Mouse (Mus musculus) erythroblast, embryonic 14.5 days (primary cell): ENCODE results near the gene Gm5930. TPM values are rescaled to one million over a fixed set of nuclear protein-coding genes. Genes with fewer than 3 reads are reported as not detected.
"Not testable (repeated sequence)": the region's sequence is repeated elsewhere in the genome, so short reads cannot be mapped to it uniquely, and the experiment has no call there.

Experiments used
- H3K27me3 ChIP-seq: 2 replicates; pipeline ENCODE4 v1.6.1; 2012; ENCODE audit warnings: inconsistent platforms; ENCODE audit not compliant: control insufficient read depth
- H3K36me3 ChIP-seq: 2 replicates; pipeline ENCODE4 v1.6.1; 2012; ENCODE audit warnings: mild to moderate bottlenecking, inconsistent platforms; ENCODE audit not compliant: control insufficient read depth
- H3K4me1 ChIP-seq: 2 replicates; pipeline ENCODE4 v1.6.1; 2012; ENCODE audit warnings: inconsistent platforms; ENCODE audit not compliant: control insufficient read depth
- H3K4me3 ChIP-seq: replicated peaks from 2 replicates; pipeline ENCODE3; 2012; ENCODE audit warnings: moderate library complexity, mild to moderate bottlenecking, inconsistent platforms
- H3K9me3 ChIP-seq: 2 replicates; pipeline ENCODE4 v1.6.1; 2012; ENCODE audit warnings: low read length, inconsistent platforms, mixed read lengths; ENCODE audit not compliant: control insufficient read depth
- polyA plus RNA-seq: library from polyadenylated mRNA; stranded (reverse); fragments of >175 nt; gene quantifications from 2 replicates; pipeline ENCODE4 v1.2.3, GENCODE M21; 2012

The Gm5930 gene
- polyA plus RNA-seq = not detected in 2 replicates

GRCm38 (mm10) chr14:44338484-44338883 lies at the start of gene Gm5930:
Gene Gm5930 (minus strand): TSS chr14:44338584.
- not testable (repeated sequence) for H3K27me3 ChIP-seq, H3K36me3 ChIP-seq, H3K9me3 ChIP-seq, H3K4me3 ChIP-seq, H3K4me1 ChIP-seq

- not testable (repeated sequence) for H3K27me3 ChIP-seq, H3K4me3 ChIP-seq, H3K9me3 ChIP-seq, H3K36me3 ChIP-seq, H3K4me1 ChIP-seq
Measured at GRCm38 (mm10) chr14:44384233-44384632, 45.8 kb upstream of the Gm5930 start.

- not testable (repeated sequence) for H3K36me3 ChIP-seq, H3K9me3 ChIP-seq, H3K27me3 ChIP-seq, H3K4me3 ChIP-seq, H3K4me1 ChIP-seq
Measured at GRCm38 (mm10) chr14:44365057-44365456, 26.7 kb upstream of the Gm5930 start, which contains the start of gene Gm8229. Gene Gm8229 (plus strand): TSS chr14:44365357.

- H3K9me3 ChIP-seq = not testable (repeated sequence)
Measured at GRCm38 (mm10) chr14:44362301-44362700, 23.9 kb upstream of the Gm5930 start.

GRCm38 (mm10) chr14:44361416-44361815 lies 23.0 kb upstream of the Gm5930 start:
- not testable (repeated sequence) for H3K4me1 ChIP-seq, H3K36me3 ChIP-seq, H3K27me3 ChIP-seq, H3K9me3 ChIP-seq, H3K4me3 ChIP-seq

More at GRCm38 (mm10) chr14:44362301-44362700, 23.9 kb upstream of the Gm5930 start:
- H3K4me1 ChIP-seq, H3K36me3 ChIP-seq, H3K4me3 ChIP-seq, H3K27me3 ChIP-seq: not testable (repeated sequence)

GRCm38 (mm10) chr14:44312049-44312448 lies 26.3 kb downstream of the Gm5930 start:
- not testable (repeated sequence) for H3K4me3 ChIP-seq, H3K27me3 ChIP-seq, H3K4me1 ChIP-seq, H3K9me3 ChIP-seq, H3K36me3 ChIP-seq

- H3K9me3 ChIP-seq, H3K4me1 ChIP-seq, H3K27me3 ChIP-seq, H3K36me3 ChIP-seq, H3K4me3 ChIP-seq: not testable (repeated sequence)
Measured at GRCm38 (mm10) chr14:44285280-44285679, 53.1 kb downstream of the Gm5930 start, which contains the start of gene Gm8220. Gene Gm8220 (plus strand): TSS chr14:44285580.

Other genes with a start within 250 kb of the Gm5930 start
- not detected in 2 replicates for gene Ear2, start 235.9 kb downstream of the Gm5930 start, polyA plus RNA-seq
- gene Gm3327, start 214.7 kb downstream of the Gm5930 start, polyA plus RNA-seq = not detected in 2 replicates
- not detected in 2 replicates for gene Gm8212, start 140.9 kb downstream of the Gm5930 start, polyA plus RNA-seq
- gene 4930503E14Rik, start 125.3 kb downstream of the Gm5930 start, polyA plus RNA-seq = not detected in 2 replicates
- not detected in 2 replicates for gene Gm8220, start 53.0 kb downstream of the Gm5930 start, polyA plus RNA-seq
- not detected in 2 replicates for gene Gm8229, start 26.8 kb upstream of the Gm5930 start, polyA plus RNA-seq
- not detected in 2 replicates for gene Gm3371, start 72.1 kb upstream of the Gm5930 start, polyA plus RNA-seq
- gene Gm8232, start 95.1 kb upstream of the Gm5930 start, polyA plus RNA-seq = not detected in 2 replicates
- not detected in 2 replicates for gene BC061237, start 153.9 kb upstream of the Gm5930 start, polyA plus RNA-seq
- not detected in 2 replicates for gene Gm17093, start 179.7 kb upstream of the Gm5930 start, polyA plus RNA-seq
- not detected in 2 replicates for gene Gm8247, start 244.6 kb upstream of the Gm5930 start, polyA plus RNA-seq